Mouse (Mus musculus): Measurements from ENCODE around the gene Pten. TPM values are rescaled to one million over a fixed set of nuclear protein-coding genes. Genes with fewer than 3 reads are reported as not detected.
"Not testable (repeated sequence)": the region's sequence is repeated elsewhere in the genome, so short reads cannot be mapped to it uniquely, and the experiment has no call there.

The Pten gene
- total RNA-seq, 2 experiments from 2014 or later = 52.7 to 60.3 TPM

- intact Hi-C loops (cut with DNase I) = no loop called here
- no peak for DNase-seq
Observed at GRCm38 (mm10) chr19:32804703-32805102, 47.4 kb downstream of the Pten start.

- intact Hi-C loops (cut with DNase I) = no loop called here
- no peak for DNase-seq
Observed at GRCm38 (mm10) chr19:32807610-32808009, 50.3 kb downstream of the Pten start.

- DNase-seq = no peak
- intact Hi-C loops (cut with DNase I) = no loop called here
Observed at GRCm38 (mm10) chr19:32808690-32809089, 51.4 kb downstream of the Pten start.

- intact Hi-C loops (cut with DNase I) = no loop called here
Observed at GRCm38 (mm10) chr19:32809117-32809516, 51.8 kb downstream of the Pten start.

GRCm38 (mm10) chr19:32818759-32819158, 61.5 kb downstream of the Pten start:
- no peak for DNase-seq
- intact Hi-C loops (cut with DNase I) = loop anchor here (5.0 kb wide), 1 partner anchor 84 kb away; no protein-coding TSS in a partner anchor

More at GRCm38 (mm10) chr19:32809117-32809516, 51.8 kb downstream of the Pten start:
- DNase-seq = no peak

GRCm38 (mm10) chr19:32822959-32823358, 65.7 kb downstream of the Pten start:
- DNase-seq; intact Hi-C loops (cut with DNase I): not testable (repeated sequence)

GRCm38 (mm10) chr19:32826616-32827015, 69.3 kb downstream of the Pten start:
- intact Hi-C loops (cut with DNase I) = no loop called here
- DNase-seq = no peak

GRCm38 (mm10) chr19:32829871-32830270, 72.6 kb downstream of the Pten start:
- intact Hi-C loops (cut with DNase I) = no loop called here
- DNase-seq = no peak

- DNase-seq = no peak
- intact Hi-C loops (cut with DNase I) = no loop called here
Observed at GRCm38 (mm10) chr19:32831286-32831685, 74.0 kb downstream of the Pten start.

GRCm38 (mm10) chr19:32840491-32840890, 83.2 kb downstream of the Pten start:
- DNase-seq = no peak
- intact Hi-C loops (cut with DNase I) = no loop called here

- no peak for DNase-seq
Observed at GRCm38 (mm10) chr19:32844486-32844885, 87.2 kb downstream of the Pten start.

GRCm38 (mm10) chr19:32848041-32848440, 90.7 kb downstream of the Pten start:
- intact Hi-C loops (cut with DNase I) = no loop called here
- DNase-seq = no peak

More at GRCm38 (mm10) chr19:32844486-32844885, 87.2 kb downstream of the Pten start:
- intact Hi-C loops (cut with DNase I) = no loop called here

GRCm38 (mm10) chr19:32852306-32852705, 95.0 kb downstream of the Pten start:
- intact Hi-C loops (cut with DNase I) = no loop called here
- no peak for DNase-seq

GRCm38 (mm10) chr19:32861675-32862575, 104.6 kb downstream of the Pten start:
- intact Hi-C loops (cut with DNase I) = no loop called here

GRCm38 (mm10) chr19:32866765-32867164, 109.5 kb downstream of the Pten start:
- DNase-seq = no peak
- intact Hi-C loops (cut with DNase I) = loop anchor here (5.0 kb wide), 1 partner anchor 246 kb away; no protein-coding TSS in a partner anchor

More at GRCm38 (mm10) chr19:32861675-32862575, 104.6 kb downstream of the Pten start:
- no peak for DNase-seq

- intact Hi-C loops (cut with DNase I) = loop anchor here (5.0 kb wide), 1 partner anchor 245 kb away; no protein-coding TSS in a partner anchor
- DNase-seq = no peak
Observed at GRCm38 (mm10) chr19:32867181-32867897, 110.0 kb downstream of the Pten start.

GRCm38 (mm10) chr19:32868560-32868959, 111.3 kb downstream of the Pten start:
- intact Hi-C loops (cut with DNase I) = loop anchor here (5.0 kb wide), 1 partner anchor 244 kb away; no protein-coding TSS in a partner anchor

GRCm38 (mm10) chr19:32869053-32869680, 111.9 kb downstream of the Pten start:
- intact Hi-C loops (cut with DNase I) = loop anchor here (5.0 kb wide), 1 partner anchor 243 kb away; no protein-coding TSS in a partner anchor
- no peak for DNase-seq

More at GRCm38 (mm10) chr19:32868560-32868959, 111.3 kb downstream of the Pten start:
- DNase-seq = no peak

- intact Hi-C loops (cut with DNase I) = no loop called here
- DNase-seq = peak; percentile 41 to 58
Observed at GRCm38 (mm10) chr19:32873904-32874637, 116.8 kb downstream of the Pten start.

All from heart, postnatal 10 days (tissue).